Mouse (Mus musculus) hematopoietic multipotent progenitor cell, adult 10-12 weeks (in vitro differentiated cells): Measurements from ENCODE around the gene Mthfsl. TPM values are rescaled to one million over a fixed set of nuclear protein-coding genes. Genes with fewer than 3 reads are reported as not detected.

Experiments used
- polyA plus RNA-seq: library from polyadenylated mRNA; stranded (reverse); fragments of >175 nt; gene quantifications from 2 replicates; pipeline ENCODE4 v1.2.3, GENCODE M21; 2012; ENCODE audit warnings: low replicate concordance

Mthfsl gene
- 12.8 and 13.9 TPM in 2 replicates for polyA plus RNA-seq

GRCm38 (mm10) chr9:88719989-88720537, at the start of gene Mthfsl:
Gene Mthfsl, minus strand, starts transcription at chr9:88720296.

GRCm38 (mm10) chr9:88731728-88732127, 11.6 kb upstream of the Mthfsl start, which contains the start of gene Bcl2a1d:
Gene Bcl2a1d, minus strand, starts transcription at chr9:88731914.

Other genes with a start within 250 kb of the Mthfsl start
- gene Syncrip, start 237.7 kb downstream of the Mthfsl start, polyA plus RNA-seq: 65.3 and 75.2 TPM in 2 replicates
- gene Zfp949, start 172.3 kb downstream of the Mthfsl start, polyA plus RNA-seq: 0.92 and 1.6 TPM in 2 replicates
- gene Trim43a, start 139.4 kb downstream of the Mthfsl start, polyA plus RNA-seq: not detected in 2 replicates
- 0.66 and 4.4 TPM in 2 replicates for gene Bcl2a1d, start 11.6 kb upstream of the Mthfsl start, polyA plus RNA-seq
- gene Trim43c, start 118.9 kb upstream of the Mthfsl start, polyA plus RNA-seq: not detected in 2 replicates
- 1.1 and 1.9 TPM in 2 replicates for gene Bcl2a1a, start 236.6 kb upstream of the Mthfsl start, polyA plus RNA-seq